Mouse (Mus musculus) liver, adult 2 months (tissue): ENCODE results near the gene Cbarp. TPM values are rescaled to one million over a fixed set of nuclear protein-coding genes. Genes with fewer than 3 reads are reported as not detected.

Experiments used
- DNase-seq: peaks from one replicate; pipeline ENCODE4 v3.0.0-alpha.2; 2011; ENCODE audit warnings: low read depth, low spot score; ENCODE audit errors: extremely low read depth
- H3K27ac ChIP-seq: fragments of 200-500 bp; replicated peaks from 2 replicates; pipeline ENCODE4 v1.5.1; 2012; ENCODE audit warnings: low read depth, mild to moderate bottlenecking, control low read depth, inconsistent platforms, low read length; ENCODE audit not compliant: insufficient read depth
- H3K27me3 ChIP-seq: fragments of 200-500 bp; 2 replicates; pipeline ENCODE4 v1.6.1; 2012; ENCODE audit warnings: mild to moderate bottlenecking, moderate library complexity, low read length, inconsistent platforms; ENCODE audit not compliant: control insufficient read depth, insufficient read depth
- H3K36me3 ChIP-seq: fragments of 200-500 bp; 2 replicates; pipeline ENCODE4 v1.6.1; 2012; ENCODE audit warnings: low read length, inconsistent platforms; ENCODE audit not compliant: control insufficient read depth, insufficient read depth
- H3K4me1 ChIP-seq: fragments of 200-500 bp; 2 replicates; pipeline ENCODE4 v1.6.1; 2011; ENCODE audit warnings: low read length; ENCODE audit not compliant: control insufficient read depth, insufficient read depth
- H3K4me3 ChIP-seq: fragments of 200-500 bp; 2 replicates; pipeline ENCODE4 v1.5.1; 2011; ENCODE audit warnings: low read depth, mild to moderate bottlenecking, control low read depth, low read length, moderate library complexity; ENCODE audit not compliant: insufficient read depth
- H3K79me2 ChIP-seq: fragments of 200-500 bp; 2 replicates; pipeline ENCODE4 v1.6.1; 2012; ENCODE audit warnings: inconsistent platforms, mild to moderate bottlenecking, low read length, moderate library complexity; ENCODE audit not compliant: control insufficient read depth, insufficient read depth
- H3K9ac ChIP-seq: fragments of 200-500 bp; 2 replicates; pipeline ENCODE4 v1.6.1; 2012; ENCODE audit warnings: low read depth, mild to moderate bottlenecking, control low read depth, inconsistent platforms, low read length
- CTCF ChIP-seq: fragments of 200-500 bp; IDR thresholded peaks from 2 replicates; pipeline ENCODE4 v1.5.1; 2011; ENCODE audit warnings: low read depth, low read length, control low read depth
- POLR2A ChIP-seq: fragments of 200-500 bp; IDR thresholded peaks from 2 replicates; pipeline ENCODE4 v1.6.1; 2011; ENCODE audit warnings: low read length, control low read depth; ENCODE audit not compliant: insufficient read depth; ENCODE audit errors: extremely low read depth
- WGBS: fragments of 180-500 bp; shearing (Covaris S2); methylation state at CpG from one replicate; pipeline ENCODE4 v1.1.7; 2018; 5-methylcytosine and 5-hydroxymethylcytosine counted together
- polyA plus RNA-seq: library from polyadenylated mRNA; depleted of rRNA; stranded (reverse); fragments of >200 nt; gene quantifications from 2 replicates; pipeline ENCODE4 v1.2.3, GENCODE M21; 2012
- total RNA-seq: library from RNA; depleted of rRNA; stranded (reverse); fragments of >200 nt; gene quantifications from 2 replicates; pipeline ENCODE4 v1.2.3, GENCODE M21; 2014

Gene Cbarp
- total and polyA plus RNA-seq, 2 experiments, result 0.55 to 1.2 TPM

DNA sequence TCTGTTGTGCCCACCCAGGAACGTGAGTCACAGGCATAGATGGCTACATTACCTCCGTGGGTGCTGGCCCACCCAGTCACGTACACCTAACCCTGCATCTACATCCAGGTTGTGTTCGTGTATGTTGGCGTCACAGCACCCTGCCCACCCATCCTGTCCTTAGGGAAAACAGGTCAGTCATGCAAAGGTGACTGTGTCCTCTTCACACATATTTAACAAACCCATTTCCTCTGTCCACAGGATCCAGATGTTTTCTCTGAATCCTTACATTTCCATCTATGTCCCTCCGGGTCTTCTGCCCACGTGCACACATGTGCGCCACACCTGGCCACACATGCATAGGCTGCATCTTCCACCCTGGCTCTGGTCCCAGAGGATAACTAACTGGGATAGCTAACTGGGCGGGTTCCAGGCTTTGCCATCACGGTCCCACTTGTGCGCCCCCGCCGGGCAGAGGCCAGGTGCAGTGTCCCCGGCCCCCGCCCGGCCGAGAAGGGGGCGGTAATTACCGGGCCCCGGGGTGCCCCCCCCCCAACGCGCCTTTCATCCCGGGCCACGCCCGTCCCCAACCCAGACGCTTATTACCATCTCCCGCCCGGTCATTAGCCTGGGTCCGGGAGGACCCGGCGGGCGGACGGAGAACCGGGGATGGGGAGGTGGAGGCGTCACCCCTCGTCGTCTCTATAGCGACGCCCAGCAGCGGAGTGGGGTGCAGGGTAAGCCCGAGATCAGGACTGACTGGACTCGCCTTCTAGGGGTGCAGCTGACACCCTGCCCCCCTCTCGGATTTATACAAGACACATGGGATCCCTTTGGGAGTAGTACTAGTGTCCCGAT is 23.7 kb upstream of the Cbarp start:
- Histone ChIP-seq H3K27me3 (no peaks in the 10 kb centered on the region), H3K36me3 (no peaks in the 10 kb centered on the region), H3K79me2 (no peaks in the 10 kb centered on the region), H3K9ac (peak overlapping the region; percentile 55), H3K27ac (peak overlapping the region; percentile 51), H3K4me3 (peak overlapping the region; percentile 32; the same call in 1 of the 2 replicates), H3K4me1 (peaks cover 15% of the 10 kb centered on the region)
- WGBS, result 10% methylated on average over 44 of the region's 44 CpGs
- no peak for TF ChIP-seq POLR2A
- TF ChIP-seq CTCF, result no peak
- no peak for DNase-seq

DNA sequence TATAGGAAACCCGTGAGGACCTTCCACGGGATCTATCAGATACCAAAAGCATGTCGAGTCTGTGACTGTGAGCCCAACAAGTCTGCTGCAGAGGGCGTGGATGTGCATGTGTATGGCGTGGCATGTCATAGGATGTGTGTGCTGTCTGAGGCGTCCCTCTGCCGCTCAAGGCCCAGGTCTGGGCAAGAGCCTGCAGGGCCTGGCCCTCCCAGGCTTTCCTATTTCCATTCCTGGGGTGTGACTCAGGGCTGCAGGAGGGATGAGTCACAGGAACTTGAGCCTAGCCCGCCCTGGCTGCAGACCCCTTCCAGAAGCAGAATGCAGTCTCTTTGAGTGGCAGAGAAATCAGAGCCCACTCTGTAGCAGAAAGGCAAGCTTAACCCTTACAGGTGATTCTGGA is 23.1 kb upstream of the Cbarp start:
- DNase-seq, result no peak
- TF ChIP-seq POLR2A (no peak), CTCF (no peak)
- Histone ChIP-seq H3K27ac (no peak overlapping the region), H3K79me2 (no peaks in the 10 kb centered on the region), H3K27me3 (no peaks in the 10 kb centered on the region), H3K9ac (no peak overlapping the region), H3K36me3 (no peaks in the 10 kb centered on the region), H3K4me3 (no peak overlapping the region), H3K4me1 (peaks cover 21% of the 10 kb centered on the region)
- WGBS, result 75% methylated on average over 8 of the region's 8 CpGs

DNA sequence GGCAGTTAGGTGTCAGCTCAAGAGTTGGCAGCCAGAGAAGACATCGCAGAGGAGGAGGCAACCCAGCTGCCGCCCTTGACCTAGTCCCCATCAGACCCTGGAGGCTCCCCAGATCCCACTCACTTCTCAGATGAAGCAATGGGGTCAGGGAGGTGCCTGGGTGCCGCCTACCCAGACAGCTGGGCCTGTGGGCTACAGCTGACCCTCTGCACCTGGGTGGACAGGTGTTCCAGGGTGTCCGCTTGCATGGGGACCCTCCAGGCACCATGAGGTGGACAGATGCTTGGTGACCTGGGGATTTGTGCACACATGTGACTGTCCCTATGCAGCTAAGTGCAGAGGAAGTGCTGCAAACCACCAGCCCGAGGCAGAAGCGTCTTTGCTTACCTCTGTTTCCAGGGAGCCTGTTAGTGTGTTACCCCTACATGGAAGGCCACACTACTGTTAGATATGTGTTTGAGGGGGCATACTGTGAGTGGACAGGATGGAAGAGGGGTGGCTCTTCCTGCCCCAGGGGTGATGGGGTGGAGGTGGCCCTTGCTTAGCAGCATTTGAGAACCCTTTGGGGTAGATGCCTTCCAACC is 22.2 kb upstream of the Cbarp start:
- TF ChIP-seq POLR2A (no peak), CTCF (no peak)

DNA sequence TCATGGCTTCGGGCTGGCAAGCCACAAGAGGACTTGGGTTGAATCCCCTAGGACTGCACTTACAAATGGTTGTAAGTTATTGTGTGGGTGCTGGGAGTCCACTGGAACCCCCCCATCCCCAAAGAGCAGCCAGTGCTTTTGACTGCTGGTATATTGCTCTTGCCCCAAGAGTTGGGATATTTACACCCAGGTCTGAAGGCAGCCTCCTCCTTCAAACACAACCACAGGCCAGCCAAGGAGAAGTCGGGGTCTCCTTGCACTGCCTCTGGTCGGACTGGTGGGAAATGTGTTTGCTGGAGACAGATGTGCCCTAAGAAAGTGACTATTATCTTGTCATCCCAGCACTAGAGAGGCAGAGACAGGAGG is 21.6 kb upstream of the Cbarp start:
- Histone ChIP-seq H3K4me1 (peaks cover 25% of the 10 kb centered on the region), H3K79me2 (no peaks in the 10 kb centered on the region), H3K36me3 (no peaks in the 10 kb centered on the region; the same call in 1 of the 2 replicates), H3K27me3 (no peaks in the 10 kb centered on the region), H3K27ac (0 out of 2 replicates have a peak overlapping the region, but pooled peaks have one; percentile 80), H3K4me3 (no peak overlapping the region), H3K9ac (no peak overlapping the region)
- no peak for DNase-seq
- TF ChIP-seq POLR2A (no peak), CTCF (no peak)
- WGBS, result 88% methylated on average over 3 of the region's 3 CpGs

More for the DNA sequence above, 22.2 kb upstream of the Cbarp start:
- Histone ChIP-seq H3K79me2 (no peaks in the 10 kb centered on the region), H3K36me3 (no peaks in the 10 kb centered on the region), H3K27ac (no peak overlapping the region), H3K4me1 (peaks cover 25% of the 10 kb centered on the region), H3K4me3 (no peak overlapping the region), H3K27me3 (no peaks in the 10 kb centered on the region), H3K9ac (no peak overlapping the region)
- WGBS, result 82% methylated on average over 6 of the region's 6 CpGs
- DNase-seq, result no peak

DNA sequence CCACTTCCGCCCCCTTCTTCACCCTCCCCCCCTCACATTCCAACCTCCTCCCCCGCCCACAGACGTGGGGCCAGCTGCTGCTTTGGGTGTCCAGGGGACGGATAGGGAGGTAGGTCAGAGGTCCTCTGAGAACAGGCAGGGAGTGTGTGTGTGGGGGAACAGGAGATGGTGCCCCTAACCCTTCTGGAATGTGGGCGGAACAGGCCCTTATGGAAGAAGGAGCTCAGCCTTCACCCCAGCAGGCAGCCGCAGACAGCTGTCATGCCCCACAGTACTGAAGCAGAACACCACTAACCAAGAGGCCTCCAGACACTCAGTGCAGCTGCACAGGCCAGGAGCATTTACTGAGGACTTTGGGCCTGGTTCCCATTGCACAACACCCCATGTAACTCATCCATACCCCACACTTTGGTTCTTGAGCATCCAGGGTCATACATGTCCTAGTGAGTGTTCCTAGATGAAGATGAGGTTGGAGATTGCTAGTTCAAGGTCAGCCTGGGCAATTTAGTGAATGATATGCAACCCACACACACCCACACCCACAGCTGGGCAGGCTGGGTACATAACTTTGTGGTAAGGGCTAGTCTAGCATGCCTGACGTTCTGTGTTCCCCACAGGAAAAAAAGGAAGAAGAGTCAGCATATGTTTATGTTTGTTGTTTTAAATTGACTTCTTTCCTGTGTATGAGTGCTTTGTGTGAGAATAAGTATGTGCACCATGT is 21.0 kb upstream of the Cbarp start:
- TF ChIP-seq CTCF, result no peak
- Histone ChIP-seq H3K79me2 (no peaks in the 10 kb centered on the region), H3K4me1 (peaks cover 27% of the 10 kb centered on the region), H3K27me3 (no peaks in the 10 kb centered on the region), H3K27ac (peak overlapping the region; percentile 80), H3K36me3 (peaks cover 4% of the 10 kb centered on the region; the same call in 1 of the 2 replicates), H3K4me3 (peak overlapping the region; percentile 17; the same call in 1 of the 2 replicates), H3K9ac (peak overlapping the region; percentile 33)
- peak; percentile 83 for DNase-seq
- 11% methylated on average over 7 of the region's 7 CpGs for WGBS
